Mouse (Mus musculus) cerebellum, adult 2 months (tissue): ENCODE data around the gene Abhd16a.

ENCODE experiments used
- CTCF ChIP-seq: fragments of 200-500 bp; IDR thresholded peaks from 2 replicates; pipeline ENCODE4 v1.5.1; 2011; ENCODE audit warnings: low read depth, mild to moderate bottlenecking, control low read depth, low read length, moderate library complexity, borderline replicate concordance; ENCODE audit not compliant: insufficient read depth
- POLR2A ChIP-seq: fragments of 200-500 bp; IDR thresholded peaks from 2 replicates; pipeline ENCODE4 v1.6.1; 2011; ENCODE audit warnings: low read length, control low read depth, borderline replicate concordance; ENCODE audit not compliant: insufficient read depth

DNA sequence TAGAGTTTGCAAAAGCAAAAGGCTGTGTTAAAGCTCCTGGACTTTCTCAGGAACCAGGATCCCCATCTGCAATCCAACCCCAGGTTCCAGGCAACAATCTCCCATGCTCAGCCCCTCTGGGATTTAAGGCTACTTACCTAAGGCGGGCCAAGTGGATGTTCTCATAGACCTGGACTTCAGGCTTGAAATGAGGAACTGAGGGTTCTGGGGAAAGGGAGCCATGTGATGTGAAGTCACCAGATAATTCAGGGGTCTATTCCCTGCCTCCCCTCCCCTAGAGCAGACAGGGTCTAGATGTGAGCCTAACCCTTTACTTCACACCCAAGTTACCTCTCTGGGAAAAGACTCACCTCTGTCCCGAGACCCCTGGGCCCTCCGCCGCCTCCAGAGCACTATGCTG is 8.4 kb upstream of the Abhd16a start:
- TF ChIP-seq CTCF = no peak
- TF ChIP-seq POLR2A = no peak
